Mouse (Mus musculus): Measurements from ENCODE around the gene Bricd5.

- no peak for TF ChIP-seq POLR2A (IDR thresholded peaks at IDR 0.05; ENCODE audit: borderline replicate concordance, low read depth, low read length)
- TF ChIP-seq CTCF (IDR thresholded peaks at IDR 0.05; ENCODE audit: low read depth, low read length), result no peak
Measured at GRCm38 (mm10) chr17:24427170-24427557, 46.5 kb upstream of the Bricd5 start.

Measured in bone marrow macrophage, adult 2 months (primary cell).